Mouse (Mus musculus): ENCODE measurements around the gene Gm17332. TPM values are rescaled to one million over a fixed set of nuclear protein-coding genes. Genes with fewer than 3 reads are reported as not detected.
"Not testable (repeated sequence)": the region's sequence is repeated elsewhere in the genome, so short reads cannot be mapped to it uniquely, and the experiment has no call there.

The Gm17332 gene
- polyA plus RNA-seq, 1 experiment from 2014 or later: not detected

DNA sequence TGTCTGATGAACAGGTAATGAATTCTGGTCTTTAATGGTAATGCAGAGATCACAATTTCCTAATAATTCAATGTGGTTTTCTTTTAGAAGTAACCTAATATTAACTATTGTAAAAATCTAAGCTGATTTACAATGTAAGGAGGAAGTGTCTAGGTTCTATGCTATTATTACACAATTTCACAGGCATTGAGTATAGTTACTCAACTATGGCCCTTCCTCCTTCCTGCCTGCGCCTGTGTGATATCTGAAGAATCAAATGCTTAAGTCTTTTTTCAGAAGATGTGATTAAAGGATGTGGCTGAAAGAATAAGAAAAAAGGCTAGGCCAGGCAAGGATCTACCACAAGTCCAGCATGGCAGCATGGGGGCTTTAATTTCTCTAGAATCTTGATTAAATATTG lies 47.4 kb downstream of the Gm17332 start:
- WGBS (ENCODE audit: insufficient replicate concordance): 49% methylated on average over 1 of the region's 1 CpGs
- not testable (repeated sequence) for H3K9me3 ChIP-seq (replicated peaks)

DNA sequence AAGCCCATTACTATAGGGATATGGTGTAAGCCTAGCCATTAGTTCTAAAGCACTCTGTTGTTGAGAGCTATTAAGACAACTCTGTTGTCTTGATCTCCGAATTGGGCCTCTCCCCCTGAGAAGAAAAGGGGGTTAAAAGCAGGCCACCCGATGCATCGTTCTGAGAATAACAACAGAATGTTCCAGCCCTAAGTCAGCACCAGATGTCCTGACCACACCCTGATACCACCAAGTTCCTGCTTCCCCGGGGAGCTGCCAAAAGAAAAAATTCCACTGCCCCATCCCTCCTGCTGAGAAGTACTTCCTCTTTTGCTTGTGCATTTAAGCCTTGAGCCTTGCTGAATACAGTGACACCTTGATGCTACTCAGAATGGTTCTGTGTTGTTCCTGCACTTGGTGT lies 48.5 kb downstream of the Gm17332 start:
- WGBS (ENCODE audit: insufficient replicate concordance): 50% methylated on average over 4 of the region's 4 CpGs
- not testable (repeated sequence) for H3K4me3 ChIP-seq (replicated peaks); H3K27ac ChIP-seq (replicated peaks); ATAC-seq (ENCODE audit: insufficient read depth); H3K4me1 ChIP-seq (replicated peaks); H3K9ac ChIP-seq; H3K36me3 ChIP-seq (replicated peaks); H3K4me2 ChIP-seq; H3K9me3 ChIP-seq (replicated peaks); H3K27me3 ChIP-seq

More for the DNA sequence above, 47.4 kb downstream of the Gm17332 start:
- H3K4me2 ChIP-seq; H3K4me1 ChIP-seq (replicated peaks); H3K27ac ChIP-seq (replicated peaks); H3K4me3 ChIP-seq (replicated peaks); H3K36me3 ChIP-seq (replicated peaks); ATAC-seq (ENCODE audit: insufficient read depth); H3K27me3 ChIP-seq; H3K9ac ChIP-seq: not testable (repeated sequence)

Other genes with a start within 250 kb of the Gm17332 start
- 5.9 and 7.2 TPM in 2 replicates for gene Erlec1, start 228.1 kb downstream of the Gm17332 start, polyA plus RNA-seq (2015; fragmentation: Nextera tagmentation; extraction: Ambion mirVana)
- gene Chac2, start 196.1 kb downstream of the Gm17332 start, polyA plus RNA-seq (2015; fragmentation: Nextera tagmentation; extraction: Ambion mirVana): 87.4 and 96.8 TPM in 2 replicates
- gene Stc2, start 187.6 kb upstream of the Gm17332 start, polyA plus RNA-seq (2015; fragmentation: Nextera tagmentation; extraction: Ambion mirVana): 0.28 and 0.46 TPM in 2 replicates